Mouse (Mus musculus) adrenal gland, postnatal 25 days (tissue): ENCODE measurements around the gene Cd164. TPM values are rescaled to one million over a fixed set of nuclear protein-coding genes. Genes with fewer than 3 reads are reported as not detected.

Experiments used
- DNase-seq: peaks from one replicate; pipeline ENCODE4 v3.0.0; 2021; ENCODE audit warnings: mixed read lengths
- long read RNA-seq: library from polyadenylated mRNA; stranded (forward); transcript quantifications from one replicate; pipeline ENCODE4 v2.0.0, GENCODE M21; 2021
- total RNA-seq: library from RNA; stranded (reverse); gene quantifications from 2 replicates; pipeline ENCODE4 v1.2.3, GENCODE M21; 2021

Cd164 gene
- total RNA-seq = 213 and 238 TPM in 2 replicates
- long read RNA-seq, transcript Cd164-201 (6 exons, 2,922 nt) = major isoform, 113 of 134 reads
- long read RNA-seq, partial matches to known transcripts = 20 of 134 reads
- long read RNA-seq, other reads (novel, unspliced or antisense) = 1 of 134 reads

- peak; percentile 93 for DNase-seq
Observed at GRCm38 (mm10) chr10:41518981-41519618, at the start of gene Cd164. Gene Cd164, plus strand, starts transcription at chr10:41519414.

GRCm38 (mm10) chr10:41470693-41471092 lies 48.5 kb upstream of the Cd164 start:
- no peak for DNase-seq

GRCm38 (mm10) chr10:41472534-41472933 lies 46.7 kb upstream of the Cd164 start:
- no peak for DNase-seq

- DNase-seq = no peak
Observed at GRCm38 (mm10) chr10:41472962-41473481, 46.2 kb upstream of the Cd164 start.

- no peak for DNase-seq
Observed at GRCm38 (mm10) chr10:41473782-41474468, 45.3 kb upstream of the Cd164 start.

- DNase-seq = no peak
Observed at GRCm38 (mm10) chr10:41474981-41475391, 44.2 kb upstream of the Cd164 start.

- peak; percentile 54 for DNase-seq
Observed at GRCm38 (mm10) chr10:41476171-41477017, 42.8 kb upstream of the Cd164 start, which contains the start of gene Mical1. Gene Mical1, plus strand, starts transcription at chr10:41476314.

GRCm38 (mm10) chr10:41477018-41477277 lies 42.3 kb upstream of the Cd164 start:
- no peak for DNase-seq

GRCm38 (mm10) chr10:41477278-41478181 lies 41.7 kb upstream of the Cd164 start:
- DNase-seq = peak; percentile 28

- DNase-seq = no peak
Observed at GRCm38 (mm10) chr10:41479961-41480360, 39.3 kb upstream of the Cd164 start.

GRCm38 (mm10) chr10:41480938-41481880 lies 38.0 kb upstream of the Cd164 start:
- no peak for DNase-seq

GRCm38 (mm10) chr10:41482446-41482845 lies 36.8 kb upstream of the Cd164 start:
- no peak for DNase-seq

GRCm38 (mm10) chr10:41485778-41486177 lies 33.4 kb upstream of the Cd164 start:
- no peak for DNase-seq

- DNase-seq = no peak
Observed at GRCm38 (mm10) chr10:41486506-41487170, 32.6 kb upstream of the Cd164 start.

- DNase-seq = no peak
Observed at GRCm38 (mm10) chr10:41488877-41489276, 30.3 kb upstream of the Cd164 start.

- DNase-seq = no peak
Observed at GRCm38 (mm10) chr10:41489294-41489693, 29.9 kb upstream of the Cd164 start.

- peak; percentile 95 for DNase-seq
Observed at GRCm38 (mm10) chr10:41489708-41490517, 29.3 kb upstream of the Cd164 start, which contains the start of the genes Smpd2 and Ppil6. Gene Smpd2, minus strand, starts transcription at chr10:41490369. Gene Ppil6, plus strand, starts transcription at chr10:41490439.

- DNase-seq = no peak
Observed at GRCm38 (mm10) chr10:41490518-41490873, 28.7 kb upstream of the Cd164 start.

GRCm38 (mm10) chr10:41491111-41491510 lies 28.1 kb upstream of the Cd164 start:
- no peak for DNase-seq
